Mouse (Mus musculus): ENCODE measurements around the gene 4930470P17Rik.

The 4930470P17Rik gene

GRCm38 (mm10) chr2:170577502-170577901, 24.3 kb downstream of the 4930470P17Rik start:
- no peak for DNase-seq

- DNase-seq: no peak
These were observed 25.7 kb downstream of the 4930470P17Rik start for GRCm38 (mm10) chr2:170576077-170576476.

GRCm38 (mm10) chr2:170564995-170565394, 36.8 kb downstream of the 4930470P17Rik start:
- no peak for DNase-seq

- no peak for DNase-seq
These were observed 37.6 kb downstream of the 4930470P17Rik start for GRCm38 (mm10) chr2:170563956-170564855.

- no peak for DNase-seq
These were observed 49.7 kb downstream of the 4930470P17Rik start for GRCm38 (mm10) chr2:170552088-170552487.

GRCm38 (mm10) chr2:170550240-170550639, 51.6 kb downstream of the 4930470P17Rik start:
- DNase-seq: peak in 1 of 2 experiments; percentile 38

GRCm38 (mm10) chr2:170549146-170549545, 52.7 kb downstream of the 4930470P17Rik start:
- DNase-seq: no peak

- no peak for DNase-seq
These were observed 53.8 kb downstream of the 4930470P17Rik start for GRCm38 (mm10) chr2:170548046-170548445.

GRCm38 (mm10) chr2:170547526-170547925, 54.3 kb downstream of the 4930470P17Rik start:
- DNase-seq: no peak

GRCm38 (mm10) chr2:170545745-170546144, 56.1 kb downstream of the 4930470P17Rik start:
- no peak for DNase-seq

GRCm38 (mm10) chr2:170544950-170545349, 56.9 kb downstream of the 4930470P17Rik start:
- no peak for DNase-seq

- no peak for DNase-seq
These were observed 57.7 kb downstream of the 4930470P17Rik start for GRCm38 (mm10) chr2:170544159-170544558.

- DNase-seq: no peak
These were observed 58.2 kb downstream of the 4930470P17Rik start for GRCm38 (mm10) chr2:170543625-170544024.

- DNase-seq: no peak
These were observed 62.6 kb downstream of the 4930470P17Rik start for GRCm38 (mm10) chr2:170539211-170539610.

- no peak for DNase-seq
These were observed 66.0 kb downstream of the 4930470P17Rik start for GRCm38 (mm10) chr2:170535841-170536240.

GRCm38 (mm10) chr2:170534803-170535174, 67.0 kb downstream of the 4930470P17Rik start:
- no peak for DNase-seq

- DNase-seq: no peak
These were observed 67.6 kb downstream of the 4930470P17Rik start for GRCm38 (mm10) chr2:170534116-170534802.

GRCm38 (mm10) chr2:170530256-170530655, 71.6 kb downstream of the 4930470P17Rik start:
- DNase-seq: no peak

GRCm38 (mm10) chr2:170529766-170530165, 72.1 kb downstream of the 4930470P17Rik start:
- no peak for DNase-seq

All from lung, postnatal 4 days (tissue).